9 mouse cellular contexts compared by ENCODE assay signal in genomic region chr3:59257740-59258664, GRCm38 (mm10). TPM values are rescaled to one million over a fixed set of nuclear protein-coding genes. Genes with fewer than 3 reads are reported as not detected.
A peak's percentile ranks its signal among the peaks of the same experiment; 100 is the strongest.
DNase-seq lines count a peak whose midpoint lies in the region; ATAC-seq lines count a peak whose summit lies in the region.
"Had no signal": no experiment of that assay in that cellular context is flagged by ENCODE, and none has a peak within 500 bp of the region (broad histone marks: within the 10 kb centered on the region; RNA-seq: fewer than 3 reads in every experiment).

No protein-coding gene starts in this region.

- H3K36me3 ChIP-seq in hindbrain, embryonic 16.5 days (ENCODE audit: control insufficient read depth, insufficient read depth, low read length): no peaks in the 10 kb centered on the region
- 0 out of 2 replicates have a peak, but pooled peaks cover 4% of the 10 kb centered on the region for H3K36me3 ChIP-seq in hindbrain, embryonic 10.5 days
- H3K36me3 ChIP-seq: neural tube, embryonic 13.5 days had no signal

- no peak overlapping the region for H3K4me3 ChIP-seq in hindbrain, embryonic 16.5 days (ENCODE audit: low read length)
- H3K4me3 ChIP-seq in hindbrain, embryonic 10.5 days: no peak overlapping the region
- H3K4me3 ChIP-seq: neural tube, embryonic 13.5 days had no signal

- DNase-seq in hindbrain, embryonic 10.5 days (ENCODE audit: low spot score): no peak
- DNase-seq in brain, adult 2 months (ENCODE audit: low read depth, low spot score): peak; percentile 36
- DNase-seq in naive thymus-derived CD4-positive, alpha-beta T cell, adult 2 months (ENCODE audit: low read depth): peak; percentile 59
- peak; percentile 89 for DNase-seq in thymus, postnatal 14 days
- no peak for DNase-seq in kidney, adult 18-20 months

- WGBS in hindbrain, embryonic 16.5 days: 83% methylated on average over 20 of the region's 20 CpGs
- WGBS in hindbrain, embryonic 10.5 days: 82% methylated on average over 20 of the region's 20 CpGs

- H3K4me1 ChIP-seq in hindbrain, embryonic 16.5 days (ENCODE audit: control insufficient read depth, insufficient read depth, low read depth, low read length): peaks cover 2% of the 10 kb centered on the region; the same call in 1 of the 2 replicates
- peaks cover 28% of the 10 kb centered on the region for H3K4me1 ChIP-seq in hindbrain, embryonic 10.5 days (replicated peaks)

- no peak overlapping the region for H3K4me2 ChIP-seq in hindbrain, embryonic 16.5 days (ENCODE audit: low read length)
- H3K4me2 ChIP-seq: neural tube, embryonic 13.5 days had no signal

- H3K27me3 ChIP-seq in hindbrain, embryonic 16.5 days (replicated peaks; ENCODE audit: control insufficient read depth, insufficient read depth, low read length): no peaks in the 10 kb centered on the region
- H3K27me3 ChIP-seq in hindbrain, embryonic 10.5 days (ENCODE audit: insufficient read depth, poor library complexity, severe bottlenecking): no peaks in the 10 kb centered on the region
- H3K27me3 ChIP-seq: neural tube, embryonic 13.5 days had no signal

- peak; percentile 48; the same call in 1 of the 2 replicates for ATAC-seq in hindbrain, embryonic 16.5 days
- ATAC-seq in megakaryocyte-erythroid progenitor cell, adult 5-6 weeks (replicated peaks; ENCODE audit: low FRiP score, low TSS enrichment, poor library complexity, severe bottlenecking): no peak
- ATAC-seq: hindbrain, postnatal 0 days had no signal

- H3K9ac ChIP-seq in hindbrain, embryonic 16.5 days (ENCODE audit: low read depth, low read length): no peak overlapping the region
- H3K9ac ChIP-seq: neural tube, embryonic 13.5 days had no signal

- no peak overlapping the region for H3K27ac ChIP-seq in hindbrain, embryonic 16.5 days (ENCODE audit: low read depth, low read length)
- no peak overlapping the region for H3K27ac ChIP-seq in hindbrain, embryonic 10.5 days
- H3K27ac ChIP-seq: hindbrain, postnatal 0 days; neural tube, embryonic 13.5 days had no signal

- no peaks in the 10 kb centered on the region for H3K9me3 ChIP-seq in hindbrain, embryonic 16.5 days (ENCODE audit: control insufficient read depth, low read length)
- no peaks in the 10 kb centered on the region for H3K9me3 ChIP-seq in hindbrain, embryonic 10.5 days
- H3K9me3 ChIP-seq: neural tube, embryonic 13.5 days had no signal

RNA-seq across cellular contexts. Expression of gene P2ry12, which starts 4.7 kb away (rescaled TPM):
- polyA plus RNA-seq in hindbrain, embryonic 16.5 days (2015; fragmentation: Nextera tagmentation; extraction: Ambion mirVana): 7.8 and 10.3 TPM in 2 replicates
- polyA plus RNA-seq in hindbrain, embryonic 10.5 days (2016; fragmentation: Nextera tagmentation; extraction: Ambion mirVana): 1.3 and 2.2 TPM in 2 replicates
- total RNA-seq in megakaryocyte-erythroid progenitor cell, adult 5-6 weeks (2014; fragmentation: Nextera tagmentation): not detected in 2 replicates
- not detected in 2 replicates for total RNA-seq in megakaryocyte-erythroid progenitor cell, adult 5-6 weeks (2017)

RNA-seq across cellular contexts. Expression of gene P2ry13, which starts 47.3 kb away (rescaled TPM):
- 1.9 and 2.3 TPM in 2 replicates for polyA plus RNA-seq in hindbrain, embryonic 16.5 days (2015; fragmentation: Nextera tagmentation; extraction: Ambion mirVana)
- polyA plus RNA-seq in hindbrain, embryonic 10.5 days (2016; fragmentation: Nextera tagmentation; extraction: Ambion mirVana): 0.50 and 0.75 TPM in 2 replicates
- not detected in 2 replicates for total RNA-seq in megakaryocyte-erythroid progenitor cell, adult 5-6 weeks (2014; fragmentation: Nextera tagmentation)
- 0.15 TPM in 1 of 2 replicates, not detected in the other for total RNA-seq in megakaryocyte-erythroid progenitor cell, adult 5-6 weeks (2017)

Comparison
In these comparisons a context has a peak if more than half of its experiments do, and no peak if none do; other contexts are left out.
1. DNase-seq: peak in brain, adult 2 months (single experiment), naive thymus-derived CD4-positive, alpha-beta T cell, adult 2 months (single experiment) and thymus, postnatal 14 days (single experiment); none in hindbrain, embryonic 10.5 days (single experiment) and kidney, adult 18-20 months (single experiment).